In the genomic region with DNA sequence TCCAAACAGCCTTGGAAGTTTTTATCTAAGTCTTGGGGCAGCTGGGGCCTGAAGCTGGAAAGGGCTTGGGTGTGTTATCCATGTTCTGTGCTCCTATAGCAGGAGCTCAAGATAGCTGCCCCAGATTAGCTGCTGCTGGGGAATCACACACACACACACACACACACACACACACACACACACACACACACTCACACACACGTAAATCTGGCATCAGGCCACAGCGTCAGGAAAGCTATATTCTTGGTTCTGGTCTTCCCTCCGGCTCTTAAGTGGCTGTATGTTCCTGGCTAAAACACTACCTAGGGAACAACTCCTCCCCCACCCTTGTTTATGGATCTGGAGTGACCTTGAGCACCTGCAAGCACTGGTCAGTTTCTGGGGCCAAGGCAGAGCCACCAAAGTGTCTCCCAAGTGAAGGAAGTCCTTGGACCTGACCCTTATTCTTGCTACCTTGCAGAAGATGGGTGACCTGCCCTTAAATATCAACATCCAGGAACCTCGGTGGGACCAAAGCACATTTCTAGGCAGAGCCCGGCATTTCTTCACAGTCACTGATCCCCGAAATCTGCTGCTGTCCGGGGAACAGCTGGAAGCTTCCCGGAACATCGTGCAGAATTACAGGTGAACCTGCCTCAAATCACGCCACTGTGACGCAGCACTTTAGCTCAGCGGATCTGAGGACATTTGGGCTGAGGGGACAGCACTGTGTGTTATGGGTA, we compare ENCODE assay signal across 8 mouse cellular contexts. TPM values are rescaled to one million over a fixed set of nuclear protein-coding genes. Genes with fewer than 3 reads are reported as not detected.
DNase-seq lines count a peak whose midpoint lies in the region; ATAC-seq and TF ChIP-seq lines count a peak whose summit lies in the region.

No protein-coding gene starts in this region.

- no peak for ATAC-seq in forebrain, embryonic 11.5 days (replicated peaks; ENCODE audit: low FRiP score)
- no peak for ATAC-seq in neural tube, embryonic 11.5 days (ENCODE audit: insufficient read depth, low FRiP score, low TSS enrichment)
- ATAC-seq in limb, embryonic 14.5 days (ENCODE audit: low FRiP score, low read depth), result no peak
- no peak for ATAC-seq in stomach, embryonic 16.5 days (ENCODE audit: insufficient read depth, low FRiP score)
- ATAC-seq in erythroid progenitor cell, adult 5-6 weeks (replicated peaks; ENCODE audit: low FRiP score, poor library complexity, severe bottlenecking), result no peak

- no peaks in the 10 kb centered on the region for H3K9me3 ChIP-seq in forebrain, embryonic 10.5 days
- H3K9me3 ChIP-seq in forebrain, embryonic 11.5 days (ENCODE audit: control insufficient read depth, low read length), result no peaks in the 10 kb centered on the region
- H3K9me3 ChIP-seq in neural tube, embryonic 11.5 days (ENCODE audit: control insufficient read depth, low read length), result no peaks in the 10 kb centered on the region
- no peaks in the 10 kb centered on the region for H3K9me3 ChIP-seq in limb, embryonic 14.5 days (ENCODE audit: control insufficient read depth, low read length)
- no peaks in the 10 kb centered on the region for H3K9me3 ChIP-seq in stomach, embryonic 16.5 days (replicated peaks; ENCODE audit: control insufficient read depth, low read length)

- H3K36me3 ChIP-seq in forebrain, embryonic 10.5 days (replicated peaks), result peaks cover 4% of the 10 kb centered on the region
- H3K36me3 ChIP-seq in forebrain, embryonic 11.5 days (ENCODE audit: control insufficient read depth, insufficient read depth, low read length), result no peaks in the 10 kb centered on the region
- H3K36me3 ChIP-seq in neural tube, embryonic 11.5 days (ENCODE audit: control insufficient read depth, insufficient read depth, low read length), result no peaks in the 10 kb centered on the region
- peaks cover 27% of the 10 kb centered on the region for H3K36me3 ChIP-seq in limb, embryonic 14.5 days (ENCODE audit: control insufficient read depth, insufficient read depth, low read length)
- H3K36me3 ChIP-seq in stomach, embryonic 16.5 days (ENCODE audit: control insufficient read depth, insufficient read depth, low read length), result 0 out of 2 replicates have a peak, but pooled peaks cover 5% of the 10 kb centered on the region

- no peak for TF ChIP-seq POLR2A in limb, embryonic 14.5 days (IDR thresholded peaks at IDR 0.05; ENCODE audit: borderline replicate concordance, extremely low read depth, insufficient read depth, insufficient read length)

- no peak overlapping the region for H3K9ac ChIP-seq in forebrain, embryonic 11.5 days (ENCODE audit: low read length)
- H3K9ac ChIP-seq in neural tube, embryonic 11.5 days (ENCODE audit: low read length), result no peak overlapping the region
- H3K9ac ChIP-seq in limb, embryonic 14.5 days (ENCODE audit: low read depth, low read length, severe bottlenecking), result peak overlapping the region; percentile 59
- peak overlapping the region; percentile 77 for H3K9ac ChIP-seq in stomach, embryonic 16.5 days (ENCODE audit: low read length)

- WGBS in forebrain, embryonic 10.5 days, result 91% methylated on average over 12 of the region's 12 CpGs
- 87% methylated on average over 12 of the region's 12 CpGs for WGBS in forebrain, embryonic 11.5 days
- 83% methylated on average over 12 of the region's 12 CpGs for WGBS in neural tube, embryonic 11.5 days
- WGBS in limb, embryonic 14.5 days, result 74% methylated on average over 12 of the region's 12 CpGs
- 67% methylated on average over 12 of the region's 12 CpGs for WGBS in stomach, embryonic 16.5 days

- peaks cover 59% of the 10 kb centered on the region for H3K27me3 ChIP-seq in forebrain, embryonic 10.5 days (ENCODE audit: poor library complexity, severe bottlenecking)
- peaks cover 14% of the 10 kb centered on the region for H3K27me3 ChIP-seq in forebrain, embryonic 11.5 days (ENCODE audit: control insufficient read depth, insufficient read depth, low read length)
- H3K27me3 ChIP-seq in neural tube, embryonic 11.5 days (ENCODE audit: control insufficient read depth, insufficient read depth, low read length), result peaks cover 20% of the 10 kb centered on the region
- H3K27me3 ChIP-seq in limb, embryonic 14.5 days (ENCODE audit: control insufficient read depth, insufficient read depth, low read length), result peaks cover 20% of the 10 kb centered on the region
- H3K27me3 ChIP-seq in stomach, embryonic 16.5 days (ENCODE audit: control insufficient read depth, insufficient read depth, low read length), result peaks cover 6% of the 10 kb centered on the region; the same call in 1 of the 2 replicates

- peak overlapping the region; percentile 65 for H3K4me3 ChIP-seq in forebrain, embryonic 10.5 days
- no peak overlapping the region for H3K4me3 ChIP-seq in forebrain, embryonic 11.5 days (ENCODE audit: low read depth, low read length)
- no peak overlapping the region; the same call in 1 of the 2 replicates for H3K4me3 ChIP-seq in neural tube, embryonic 11.5 days (ENCODE audit: low read depth, low read length)
- H3K4me3 ChIP-seq in limb, embryonic 14.5 days (replicated peaks; ENCODE audit: low read length), result peak overlapping the region; percentile 49
- peak overlapping the region; percentile 62 for H3K4me3 ChIP-seq in stomach, embryonic 16.5 days (replicated peaks; ENCODE audit: low read length)

- peaks cover 29% of the 10 kb centered on the region for H3K4me1 ChIP-seq in forebrain, embryonic 10.5 days
- peaks cover 8% of the 10 kb centered on the region; the same call in 1 of the 2 replicates for H3K4me1 ChIP-seq in forebrain, embryonic 11.5 days (replicated peaks; ENCODE audit: control insufficient read depth, insufficient read depth, low read length)
- H3K4me1 ChIP-seq in neural tube, embryonic 11.5 days (ENCODE audit: control insufficient read depth, insufficient read depth, low read length), result peaks cover 5% of the 10 kb centered on the region
- H3K4me1 ChIP-seq in limb, embryonic 14.5 days (ENCODE audit: control insufficient read depth, insufficient read depth, low read length), result peaks cover 25% of the 10 kb centered on the region
- peaks cover 21% of the 10 kb centered on the region; the same call in 1 of the 2 replicates for H3K4me1 ChIP-seq in stomach, embryonic 16.5 days (ENCODE audit: control insufficient read depth, insufficient read depth, low read length)

- H3K4me2 ChIP-seq in forebrain, embryonic 11.5 days (ENCODE audit: low read depth, low read length, severe bottlenecking), result no peak overlapping the region
- H3K4me2 ChIP-seq in neural tube, embryonic 11.5 days (ENCODE audit: low read depth), result peak overlapping the region; percentile 73; the same call in 1 of the 2 replicates
- peak overlapping the region; percentile 87 for H3K4me2 ChIP-seq in limb, embryonic 14.5 days (replicated peaks; ENCODE audit: low read depth, low read length, severe bottlenecking)
- peak overlapping the region; percentile 71 for H3K4me2 ChIP-seq in stomach, embryonic 16.5 days (ENCODE audit: low read depth, low read length)

- 0 out of 2 replicates have a peak overlapping the region, but pooled peaks have one; percentile 87 for H3K27ac ChIP-seq in forebrain, embryonic 10.5 days
- no peak overlapping the region for H3K27ac ChIP-seq in forebrain, embryonic 11.5 days (ENCODE audit: low read depth, low read length)
- H3K27ac ChIP-seq in neural tube, embryonic 11.5 days (ENCODE audit: low read depth, low read length), result no peak overlapping the region
- peak overlapping the region; percentile 81; the same call in 1 of the 2 replicates for H3K27ac ChIP-seq in limb, embryonic 14.5 days (replicated peaks; ENCODE audit: low read depth, low read length)
- H3K27ac ChIP-seq in stomach, embryonic 16.5 days (ENCODE audit: low read length), result peak overlapping the region; percentile 97

- no peak for DNase-seq in forebrain, embryonic 10.5 days (ENCODE audit: extremely low spot score, low spot score)
- DNase-seq in forebrain, embryonic 11.5 days (ENCODE audit: low spot score), result no peak
- DNase-seq in neural tube, embryonic 11.5 days (ENCODE audit: low spot score), result no peak
- DNase-seq in neural tube, embryonic 10.5 days (ENCODE audit: extremely low spot score, low spot score), result no peak
- DNase-seq in limb, embryonic 14.5 days (ENCODE audit: low spot score), result no peak
- no peak for DNase-seq in layer of hippocampus, postnatal 14 days (ENCODE audit: low spot score in 2 of 2)

RNA-seq across cellular contexts. Expression of gene Sfxn3, which starts 1.5 kb away (rescaled TPM):
- polyA plus RNA-seq in forebrain, embryonic 10.5 days (2016; fragmentation: Nextera tagmentation; extraction: Ambion mirVana), result 6.3 and 6.9 TPM in 2 replicates
- 15.4 and 18.7 TPM in 2 replicates for polyA plus RNA-seq in forebrain, embryonic 11.5 days (2014; fragmentation: Nextera tagmentation; extraction: Ambion mirVana)
- 23.3 and 24.0 TPM in 2 replicates for polyA plus RNA-seq in neural tube, embryonic 11.5 days (2014; fragmentation: Nextera tagmentation; extraction: Ambion mirVana)
- polyA plus RNA-seq in limb, embryonic 14.5 days (2012; rRNA removed), result 44.9 and 48.0 TPM in 2 replicates
- 30.5 and 32.5 TPM in 2 replicates for polyA plus RNA-seq in limb, embryonic 14.5 days (2014; fragmentation: Nextera tagmentation; extraction: Ambion mirVana)
- polyA plus RNA-seq in stomach, embryonic 16.5 days (2015; fragmentation: Nextera tagmentation; extraction: Ambion mirVana), result 28.3 and 29.8 TPM in 2 replicates
- total RNA-seq in erythroid progenitor cell, adult 5-6 weeks (2015; ENCODE audit: low replicate concordance), result 1.4 and 4.6 TPM in 2 replicates
- 1.6 and 3.3 TPM in 2 replicates for total RNA-seq in erythroid progenitor cell, adult 5-6 weeks (2017; ENCODE audit: low replicate concordance)
- total RNA-seq in layer of hippocampus, postnatal 14 days (2021), result 100 to 1,000 TPM; 113 to 117 TPM

RNA-seq across cellular contexts. Expression of gene Pdzd7, which starts 3.3 kb away (rescaled TPM):
- polyA plus RNA-seq in forebrain, embryonic 10.5 days (2016; fragmentation: Nextera tagmentation; extraction: Ambion mirVana), result 0.15 and 0.25 TPM in 2 replicates
- polyA plus RNA-seq in forebrain, embryonic 11.5 days (2014; fragmentation: Nextera tagmentation; extraction: Ambion mirVana), result 0.61 and 0.63 TPM in 2 replicates
- 0.57 and 0.81 TPM in 2 replicates for polyA plus RNA-seq in neural tube, embryonic 11.5 days (2014; fragmentation: Nextera tagmentation; extraction: Ambion mirVana)
- 0.85 and 0.99 TPM in 2 replicates for polyA plus RNA-seq in limb, embryonic 14.5 days (2012; rRNA removed)
- 0.26 and 0.47 TPM in 2 replicates for polyA plus RNA-seq in limb, embryonic 14.5 days (2014; fragmentation: Nextera tagmentation; extraction: Ambion mirVana)
- polyA plus RNA-seq in stomach, embryonic 16.5 days (2015; fragmentation: Nextera tagmentation; extraction: Ambion mirVana), result 0.21 and 0.48 TPM in 2 replicates
- not detected in 2 replicates for total RNA-seq in erythroid progenitor cell, adult 5-6 weeks (2015; ENCODE audit: low replicate concordance)
- total RNA-seq in erythroid progenitor cell, adult 5-6 weeks (2017; ENCODE audit: low replicate concordance), result not detected in 2 replicates
- total RNA-seq in layer of hippocampus, postnatal 14 days (2021), result 1 to 10 TPM; 2.1 to 2.3 TPM

RNA-seq across cellular contexts. Expression of gene Kazald1, which starts 26.2 kb away (rescaled TPM):
- 0.20 and 0.63 TPM in 2 replicates for polyA plus RNA-seq in forebrain, embryonic 10.5 days (2016; fragmentation: Nextera tagmentation; extraction: Ambion mirVana)
- polyA plus RNA-seq in forebrain, embryonic 11.5 days (2014; fragmentation: Nextera tagmentation; extraction: Ambion mirVana), result 0.20 and 0.31 TPM in 2 replicates
- polyA plus RNA-seq in neural tube, embryonic 11.5 days (2014; fragmentation: Nextera tagmentation; extraction: Ambion mirVana), result 0.50 and 0.87 TPM in 2 replicates
- polyA plus RNA-seq in limb, embryonic 14.5 days (2012; rRNA removed), result 20.5 and 22.9 TPM in 2 replicates
- 31.1 and 33.1 TPM in 2 replicates for polyA plus RNA-seq in limb, embryonic 14.5 days (2014; fragmentation: Nextera tagmentation; extraction: Ambion mirVana)
- 22.9 and 41.4 TPM in 2 replicates for polyA plus RNA-seq in stomach, embryonic 16.5 days (2015; fragmentation: Nextera tagmentation; extraction: Ambion mirVana)
- total RNA-seq in erythroid progenitor cell, adult 5-6 weeks (2015; ENCODE audit: low replicate concordance), result not detected in 2 replicates
- not detected in 2 replicates for total RNA-seq in erythroid progenitor cell, adult 5-6 weeks (2017; ENCODE audit: low replicate concordance)
- 1 to 10 TPM in 1 of 2 experiments, under 1 TPM in 1; 0.94 to 1.6 TPM for total RNA-seq in layer of hippocampus, postnatal 14 days (2021)

RNA-seq across cellular contexts. Expression of gene Lzts2, which starts 34.6 kb away (rescaled TPM):
- 47.9 and 52.4 TPM in 2 replicates for polyA plus RNA-seq in forebrain, embryonic 10.5 days (2016; fragmentation: Nextera tagmentation; extraction: Ambion mirVana)
- 52.7 and 56.9 TPM in 2 replicates for polyA plus RNA-seq in forebrain, embryonic 11.5 days (2014; fragmentation: Nextera tagmentation; extraction: Ambion mirVana)
- 52.8 and 57.5 TPM in 2 replicates for polyA plus RNA-seq in neural tube, embryonic 11.5 days (2014; fragmentation: Nextera tagmentation; extraction: Ambion mirVana)
- 87.0 and 123 TPM in 2 replicates for polyA plus RNA-seq in limb, embryonic 14.5 days (2012; rRNA removed)
- 64.7 and 75.6 TPM in 2 replicates for polyA plus RNA-seq in limb, embryonic 14.5 days (2014; fragmentation: Nextera tagmentation; extraction: Ambion mirVana)
- 27.7 and 36.0 TPM in 2 replicates for polyA plus RNA-seq in stomach, embryonic 16.5 days (2015; fragmentation: Nextera tagmentation; extraction: Ambion mirVana)
- total RNA-seq in erythroid progenitor cell, adult 5-6 weeks (2015; ENCODE audit: low replicate concordance), result 3.8 TPM in 1 of 2 replicates, not detected in the other
- 1.4 and 2.2 TPM in 2 replicates for total RNA-seq in erythroid progenitor cell, adult 5-6 weeks (2017; ENCODE audit: low replicate concordance)
- 10 to 100 TPM; 24.0 to 24.6 TPM for total RNA-seq in layer of hippocampus, postnatal 14 days (2021)

RNA-seq across cellular contexts. Expression of gene Mrpl43, which starts 42.6 kb away (rescaled TPM):
- polyA plus RNA-seq in forebrain, embryonic 10.5 days (2016; fragmentation: Nextera tagmentation; extraction: Ambion mirVana), result 71.4 and 75.0 TPM in 2 replicates
- 71.4 and 78.1 TPM in 2 replicates for polyA plus RNA-seq in forebrain, embryonic 11.5 days (2014; fragmentation: Nextera tagmentation; extraction: Ambion mirVana)
- polyA plus RNA-seq in neural tube, embryonic 11.5 days (2014; fragmentation: Nextera tagmentation; extraction: Ambion mirVana), result 65.3 and 80.6 TPM in 2 replicates
- 67.6 and 78.9 TPM in 2 replicates for polyA plus RNA-seq in limb, embryonic 14.5 days (2012; rRNA removed)
- 55.0 and 61.3 TPM in 2 replicates for polyA plus RNA-seq in limb, embryonic 14.5 days (2014; fragmentation: Nextera tagmentation; extraction: Ambion mirVana)
- polyA plus RNA-seq in stomach, embryonic 16.5 days (2015; fragmentation: Nextera tagmentation; extraction: Ambion mirVana), result 62.2 and 64.9 TPM in 2 replicates
- 15.5 and 19.3 TPM in 2 replicates for total RNA-seq in erythroid progenitor cell, adult 5-6 weeks (2015; ENCODE audit: low replicate concordance)
- total RNA-seq in erythroid progenitor cell, adult 5-6 weeks (2017; ENCODE audit: low replicate concordance), result 8.4 and 11.4 TPM in 2 replicates
- 10 to 100 TPM; 46.2 to 47.5 TPM for total RNA-seq in layer of hippocampus, postnatal 14 days (2021)

Comparison
In these comparisons a context has a peak if more than half of its experiments do, and no peak if none do; other contexts are left out.
1. H3K27ac ChIP-seq: peak in forebrain, embryonic 10.5 days (single experiment), limb, embryonic 14.5 days (single experiment) and stomach, embryonic 16.5 days (single experiment); none in forebrain, embryonic 11.5 days (single experiment) and neural tube, embryonic 11.5 days (single experiment).
2. H3K4me3 ChIP-seq: peak in forebrain, embryonic 10.5 days (single experiment), limb, embryonic 14.5 days (single experiment) and stomach, embryonic 16.5 days (single experiment); none in forebrain, embryonic 11.5 days (single experiment) and neural tube, embryonic 11.5 days (single experiment).
3. H3K9ac ChIP-seq: peak in limb, embryonic 14.5 days (single experiment) and stomach, embryonic 16.5 days (single experiment); none in forebrain, embryonic 11.5 days (single experiment) and neural tube, embryonic 11.5 days (single experiment).
4. RNA of gene Kazald1, which starts 26.2 kb away (polyA plus RNA-seq): 22.9 to 41.4 TPM in stomach, embryonic 16.5 days and 20.5 to 33.1 TPM in limb, embryonic 14.5 days; 0.50 to 0.87 TPM in neural tube, embryonic 11.5 days, 0.20 to 0.31 TPM in forebrain, embryonic 11.5 days and 0.20 to 0.63 TPM in forebrain, embryonic 10.5 days; every median in the first group is over 10 times any median in the second.